Mouse (Mus musculus) CH12.LX (cell line): Measurements from ENCODE around the gene Fam178b. TPM values are rescaled to one million over a fixed set of nuclear protein-coding genes. Genes with fewer than 3 reads are reported as not detected.

ENCODE experiments used
- DNase-seq: peaks from one replicate; pipeline ENCODE4 v3.0.0-alpha.2; 2013; ENCODE audit errors: extremely low read depth
- H3K27ac ChIP-seq: 2 replicates; pipeline ENCODE4 v1.5.1; 2012; ENCODE audit warnings: low read depth, mild to moderate bottlenecking, control low read depth, moderate library complexity; ENCODE audit not compliant: insufficient read depth
- H3K27me3 ChIP-seq: replicated peaks from 2 replicates; pipeline ENCODE3; 2012; ENCODE audit warnings: inconsistent platforms
- H3K36me3 ChIP-seq, 2 experiments: replicated peaks in 1 of 2; 2 replicates each; pipeline versions ENCODE3 to v1.6.1; 2012; ENCODE audit warnings: inconsistent platforms in 1 of 2, low read length in 1 of 2, mild to moderate bottlenecking in 1 of 2, mixed read lengths in 1 of 2, moderate library complexity in 1 of 2; ENCODE audit not compliant: control insufficient read depth in 1 of 2, insufficient read depth in 1 of 2
- H3K4me1 ChIP-seq, 2 experiments: 2 replicates each; pipeline ENCODE4 v1.6.1; 2012; ENCODE audit warnings: inconsistent platforms in 1 of 2, moderate library complexity in 1 of 2; ENCODE audit not compliant: insufficient read depth in 2 of 2, control insufficient read depth in 1 of 2
- H3K4me2 ChIP-seq: 2 replicates; pipeline ENCODE4 v1.6.1; 2012; ENCODE audit warnings: low read depth, mild to moderate bottlenecking, control low read depth; ENCODE audit not compliant: poor library complexity, insufficient read depth, severe bottlenecking
- H3K4me3 ChIP-seq, 3 experiments: fragments of 150-350 bp in 1 of 3; sonication (generic) in 1 of 3; replicated peaks in 1 of 3; 2 replicates each; pipeline versions ENCODE3 to v1.5.1; 2011 to 2012; ENCODE audit warnings: low read depth in 2 of 3, low read length in 2 of 3, mild to moderate bottlenecking in 2 of 3, moderate library complexity in 2 of 3, control low read depth in 1 of 3, improper control_type of control experiment in 1 of 3, inconsistent platforms in 1 of 3, mixed read lengths in 1 of 3; ENCODE audit not compliant: poor library complexity in 1 of 3
- H3K79me2 ChIP-seq: replicated peaks from 2 replicates; pipeline ENCODE4 v1.6.1; 2012; ENCODE audit warnings: mild to moderate bottlenecking, moderate library complexity; ENCODE audit not compliant: control insufficient read depth, poor library complexity, insufficient read depth, severe bottlenecking; ENCODE audit errors: extremely low read depth
- H3K9ac ChIP-seq: 2 replicates; pipeline ENCODE4 v1.6.1; 2012; ENCODE audit warnings: low read depth, mild to moderate bottlenecking, control low read depth, moderate library complexity; ENCODE audit not compliant: insufficient read depth
- H3K9me3 ChIP-seq: replicated peaks from 2 replicates; pipeline ENCODE3; 2012; ENCODE audit warnings: low read length, inconsistent platforms, mixed read lengths
- BHLHE40 ChIP-seq: IDR thresholded peaks from 2 replicates; pipeline ENCODE4 v1.6.1; 2011; ENCODE audit warnings: mild to moderate bottlenecking, low read depth, low read length, improper control_type of control experiment
- CHD1 ChIP-seq: IDR thresholded peaks from 2 replicates; pipeline ENCODE4 v1.6.1; 2012; ENCODE audit warnings: low read depth, low read length, improper control_type of control experiment, inconsistent platforms
- CTCF ChIP-seq, 2 experiments: IDR thresholded peaks in 1 of 2; conservative IDR thresholded peaks in 1 of 2; 2 replicates each; pipeline ENCODE4 v1.5.1; 2011 to 2012; ENCODE audit warnings: low read depth in 2 of 2, low read length in 2 of 2, improper control_type of control experiment in 1 of 2, inconsistent platforms in 1 of 2, mild to moderate bottlenecking in 1 of 2, moderate library complexity in 1 of 2
- E2F4 ChIP-seq: IDR thresholded peaks from 2 replicates; pipeline ENCODE4 v1.6.1; 2011; ENCODE audit warnings: low read depth, low read length, improper control_type of control experiment; ENCODE audit not compliant: insufficient replicate concordance
- EP300 ChIP-seq: IDR thresholded peaks from 2 replicates; pipeline ENCODE4 v1.6.1; 2011; ENCODE audit warnings: low read length, improper control_type of control experiment
- ETS1 ChIP-seq: conservative IDR thresholded peaks from 2 replicates; pipeline ENCODE4 v1.6.1; 2012; ENCODE audit warnings: low read depth, mild to moderate bottlenecking, inconsistent platforms, low read length, improper control_type of control experiment, moderate library complexity
- GABPA ChIP-seq: IDR thresholded peaks from 2 replicates; pipeline ENCODE4 v1.6.1; 2012; ENCODE audit warnings: low read depth, low read length, improper control_type of control experiment, inconsistent platforms; ENCODE audit not compliant: insufficient replicate concordance
- HCFC1 ChIP-seq: IDR thresholded peaks from 2 replicates; pipeline ENCODE4 v1.6.1; 2012; ENCODE audit warnings: low read depth, mild to moderate bottlenecking, inconsistent platforms, low read length, improper control_type of control experiment
- JUN ChIP-seq: IDR thresholded peaks from 2 replicates; pipeline ENCODE4 v1.6.1; 2011; ENCODE audit warnings: low read depth, mild to moderate bottlenecking, low read length, improper control_type of control experiment, moderate library complexity; ENCODE audit not compliant: insufficient read depth
- JUND ChIP-seq: conservative IDR thresholded peaks from 2 replicates; pipeline ENCODE4 v1.6.1; 2011; ENCODE audit warnings: low read depth, low read length, improper control_type of control experiment
- MAFK ChIP-seq: IDR thresholded peaks from 2 replicates; pipeline ENCODE4 v1.6.1; 2011; ENCODE audit warnings: low read length, improper control_type of control experiment; ENCODE audit not compliant: insufficient replicate concordance
- MAX ChIP-seq: IDR thresholded peaks from 2 replicates; pipeline ENCODE4 v1.6.1; 2011; ENCODE audit warnings: low read length, improper control_type of control experiment
- MXI1 ChIP-seq: IDR thresholded peaks from 2 replicates; pipeline ENCODE4 v1.6.1; 2011; ENCODE audit warnings: mild to moderate bottlenecking, low read depth, low read length, improper control_type of control experiment
- MYC ChIP-seq: IDR thresholded peaks from 2 replicates; pipeline ENCODE4 v1.6.1; 2011; ENCODE audit warnings: low read depth, mild to moderate bottlenecking, improper control_type of control experiment, low read length
- NELFE ChIP-seq: IDR thresholded peaks from 2 replicates; pipeline ENCODE4 v1.6.1; 2011; ENCODE audit warnings: low read depth, low read length, improper control_type of control experiment
- POLR2A ChIP-seq: IDR thresholded peaks from 2 replicates; pipeline ENCODE4 v1.6.1; 2011; ENCODE audit warnings: low read depth, mild to moderate bottlenecking, improper control_type of control experiment, low read length
- RAD21 ChIP-seq: IDR thresholded peaks from 2 replicates; pipeline ENCODE4 v1.6.1; 2011; ENCODE audit warnings: low read depth, mild to moderate bottlenecking, low read length, improper control_type of control experiment, moderate library complexity
- RCOR1 ChIP-seq: conservative IDR thresholded peaks from 2 replicates; pipeline ENCODE4 v1.6.1; 2012; ENCODE audit warnings: low read depth, mild to moderate bottlenecking, inconsistent platforms, low read length, improper control_type of control experiment
- SIN3A ChIP-seq: IDR thresholded peaks from 2 replicates; pipeline ENCODE4 v1.6.1; 2012; ENCODE audit warnings: low read length, improper control_type of control experiment, inconsistent platforms
- SMC3 ChIP-seq: IDR thresholded peaks from 2 replicates; pipeline ENCODE4 v1.6.1; 2011; ENCODE audit warnings: low read depth, low read length, improper control_type of control experiment
- TBP ChIP-seq: conservative IDR thresholded peaks from 2 replicates; pipeline ENCODE4 v1.6.1; 2011; ENCODE audit warnings: low read depth, low read length, improper control_type of control experiment
- TCF12 ChIP-seq: IDR thresholded peaks from 2 replicates; pipeline ENCODE4 v1.6.1; 2014; ENCODE audit warnings: low read depth, mild to moderate bottlenecking, inconsistent platforms, low read length, improper control_type of control experiment
- UBTF ChIP-seq: IDR thresholded peaks from 2 replicates; pipeline ENCODE4 v1.6.1; 2012; ENCODE audit warnings: low read depth, mild to moderate bottlenecking, inconsistent platforms, low read length, improper control_type of control experiment, moderate library complexity
- USF1 ChIP-seq: IDR thresholded peaks from 2 replicates; pipeline ENCODE4 v1.6.1; 2014; ENCODE audit warnings: low read depth, mild to moderate bottlenecking, inconsistent platforms, low read length, improper control_type of control experiment
- USF2 ChIP-seq: conservative IDR thresholded peaks from 2 replicates; pipeline ENCODE4 v1.6.1; 2011; ENCODE audit warnings: low read depth, low read length, improper control_type of control experiment
- ZC3H11A ChIP-seq: IDR thresholded peaks from 2 replicates; pipeline ENCODE4 v1.6.1; 2012; ENCODE audit warnings: low read depth, mild to moderate bottlenecking, inconsistent platforms, low read length, improper control_type of control experiment
- ZKSCAN1 ChIP-seq: IDR thresholded peaks from 2 replicates; pipeline ENCODE4 v1.6.1; 2012; ENCODE audit warnings: low read depth, inconsistent platforms, low read length, improper control_type of control experiment, borderline replicate concordance
- ZNF384 ChIP-seq: IDR thresholded peaks from 2 replicates; pipeline ENCODE4 v1.6.1; 2012; ENCODE audit warnings: low read depth, low read length, improper control_type of control experiment, inconsistent platforms
- dilution Hi-C: fragments of 300-500 bp; cut with MboI; formaldehyde crosslinking; loops from 2 replicates; pipeline ENCODE4 v1.14.3; 2020; ENCODE audit warnings: low sequenced_read_pairs; ENCODE audit not compliant: extremely low pct_unique_long_range_greater_than_20kb, extremely low pct_ligation_motif_present
- in situ Hi-C: fragments of 300-500 bp; cut with MboI; formaldehyde crosslinking; loops from 3 replicates; pipeline ENCODE4 v1.14.3; 2019; ENCODE audit warnings: low sequenced_read_pairs, low pct_ligation_motif_present, low pct_unique_long_range_greater_than_20kb, mixed read lengths
- polyA plus RNA-seq: library from polyadenylated mRNA; unstranded; fragments of >175 nt; gene quantifications from 2 replicates; pipeline ENCODE4 v1.2.1, GENCODE M21; 2012; ENCODE audit warnings: low read depth; ENCODE audit not compliant: insufficient read length
- total RNA-seq, 2 experiments: library from RNA; depleted of rRNA; stranded (reverse); fragments of 300-350 nt in 1 of 2; fragments of >200 nt in 1 of 2; gene quantifications; 2 replicates each; pipeline ENCODE4 v1.2.3; 2012 to 2014

The Fam178b gene
- total and polyA plus RNA-seq, 3 experiments = 0.50 TPM; not detected in 2

DNA sequence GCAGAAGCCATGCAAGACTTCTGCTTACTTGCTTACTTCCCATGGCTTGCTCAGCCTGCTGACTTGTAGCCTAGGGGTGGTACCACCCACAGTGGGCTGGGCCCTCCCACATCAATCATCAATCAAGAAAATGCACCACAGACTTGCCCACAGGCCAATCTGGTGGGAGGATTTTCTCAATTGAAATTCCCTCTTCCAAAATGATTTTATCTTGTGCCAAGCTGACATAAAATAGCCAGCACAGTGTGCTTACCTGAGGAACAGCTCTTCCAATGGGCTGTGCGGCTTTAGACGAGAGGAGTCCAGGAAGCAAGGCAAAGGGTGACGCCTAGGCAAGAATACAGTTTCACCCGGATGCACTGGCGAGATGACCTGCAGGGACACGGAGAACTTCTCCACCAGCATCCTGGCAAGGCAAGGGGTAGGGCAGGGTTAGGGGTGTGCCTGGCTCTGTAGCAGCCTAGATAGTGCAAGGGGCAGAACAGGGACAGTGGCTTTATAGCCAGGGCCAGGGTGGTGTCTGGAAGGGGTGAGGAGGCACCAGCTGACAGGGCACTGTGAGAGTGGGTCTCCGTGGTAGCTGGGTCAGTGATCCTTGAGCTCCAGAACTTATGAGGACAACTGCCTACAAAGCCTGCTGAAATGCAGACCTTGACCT, 38.9 kb downstream of the Fam178b start:
- dilution Hi-C loops = no loop called here
- no peak for TF ChIP-seq RAD21
- no peak for TF ChIP-seq MAFK
- TF ChIP-seq TCF12 = no peak
- TF ChIP-seq TBP = no peak
- no peak for TF ChIP-seq RCOR1
- no peak for TF ChIP-seq JUND
- no peak for TF ChIP-seq ZKSCAN1
- no peak for TF ChIP-seq HCFC1
- TF ChIP-seq NELFE = no peak
- no peak for TF ChIP-seq MYC
- TF ChIP-seq EP300 = no peak
- TF ChIP-seq MAX = no peak
- TF ChIP-seq GABPA = no peak
- TF ChIP-seq CTCF (conservative IDR thresholded peaks at IDR 0.05 in 1 of 2, IDR thresholded peaks at IDR 0.05 in 1 of 2; ENCODE audit: low read depth in 2 of 2, low read length in 2 of 2) = no peak
- no peak for TF ChIP-seq CHD1
- no peak for TF ChIP-seq ETS1
- no peak for TF ChIP-seq ZC3H11A

DNA sequence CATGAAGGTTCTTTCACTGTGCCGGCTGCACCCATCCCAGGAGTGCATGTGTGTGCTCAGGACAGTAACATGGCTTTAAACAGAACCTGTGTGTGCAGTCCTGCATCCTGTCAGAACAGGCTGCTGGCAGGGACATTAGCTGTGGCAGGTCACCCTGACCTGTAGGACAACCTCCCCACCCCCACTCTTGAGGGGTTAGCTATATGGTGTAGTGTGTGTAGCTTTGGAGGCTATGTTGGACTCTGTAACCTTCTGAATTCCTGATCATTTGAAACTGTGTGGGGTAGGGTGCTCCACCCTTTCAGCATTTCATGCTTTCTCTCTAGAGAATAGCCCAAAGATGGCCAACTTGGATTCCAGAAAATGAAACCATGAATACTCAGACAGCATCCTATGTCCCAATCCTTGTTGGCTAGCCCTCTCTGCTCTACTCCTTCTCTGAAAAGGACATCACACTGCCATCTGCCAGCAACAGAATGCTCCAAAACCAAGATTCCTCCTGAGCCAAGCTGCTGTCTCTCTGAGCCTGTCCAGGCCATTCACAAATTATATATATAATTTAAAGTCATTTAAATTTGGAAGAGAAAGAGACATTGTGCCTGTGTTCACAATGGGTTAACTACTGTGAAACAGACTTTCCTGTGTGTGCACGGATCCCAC, 47.0 kb downstream of the Fam178b start:
- Histone ChIP-seq H3K27me3 (no peaks in the 10 kb centered on the region), H3K9ac (no peak overlapping the region), H3K4me2 (no peak overlapping the region), H3K9me3 (no peaks in the 10 kb centered on the region), H3K4me3 (no peak overlapping the region), H3K27ac (no peak overlapping the region), H3K36me3 (no peaks in the 10 kb centered on the region), H3K79me2 (no peaks in the 10 kb centered on the region), H3K4me1 (peaks cover 3 to 9% of the 10 kb centered on the region in 2 experiments; a peak in 3 of 4 replicates)
- dilution Hi-C loops (no loop called here), in situ Hi-C loops (no loop called here)
- TF ChIP-seq CTCF (conservative IDR thresholded peaks at IDR 0.05 in 1 of 2, IDR thresholded peaks at IDR 0.05 in 1 of 2; ENCODE audit: low read depth in 2 of 2, low read length in 2 of 2) = no peak
- no peak for TF ChIP-seq TBP
- no peak for TF ChIP-seq BHLHE40
- no peak for TF ChIP-seq MXI1
- no peak for TF ChIP-seq NELFE
- TF ChIP-seq UBTF = no peak
- TF ChIP-seq USF1 = no peak
- no peak for TF ChIP-seq MYC
- no peak for TF ChIP-seq USF2
- no peak for TF ChIP-seq E2F4
- no peak for TF ChIP-seq JUN
- no peak for TF ChIP-seq SMC3
- no peak for TF ChIP-seq POLR2A
- TF ChIP-seq ETS1 = no peak
- no peak for TF ChIP-seq GABPA
- TF ChIP-seq ZNF384 = no peak
- TF ChIP-seq SIN3A = no peak
- DNase-seq = no peak

More for the DNA sequence above, 38.9 kb downstream of the Fam178b start:
- Histone ChIP-seq H3K27ac (no peak overlapping the region), H3K4me1 (peaks cover 15 to 26% of the 10 kb centered on the region in 2 experiments; a peak in 3 of 4 replicates), H3K36me3 (no peaks in the 10 kb centered on the region), H3K79me2 (no peaks in the 10 kb centered on the region), H3K4me3 (no peak overlapping the region), H3K27me3 (no peaks in the 10 kb centered on the region), H3K4me2 (no peak overlapping the region), H3K9me3 (no peaks in the 10 kb centered on the region), H3K9ac (no peak overlapping the region)
- no peak for DNase-seq
- in situ Hi-C loops = no loop called here
